In the genomic region with DNA sequence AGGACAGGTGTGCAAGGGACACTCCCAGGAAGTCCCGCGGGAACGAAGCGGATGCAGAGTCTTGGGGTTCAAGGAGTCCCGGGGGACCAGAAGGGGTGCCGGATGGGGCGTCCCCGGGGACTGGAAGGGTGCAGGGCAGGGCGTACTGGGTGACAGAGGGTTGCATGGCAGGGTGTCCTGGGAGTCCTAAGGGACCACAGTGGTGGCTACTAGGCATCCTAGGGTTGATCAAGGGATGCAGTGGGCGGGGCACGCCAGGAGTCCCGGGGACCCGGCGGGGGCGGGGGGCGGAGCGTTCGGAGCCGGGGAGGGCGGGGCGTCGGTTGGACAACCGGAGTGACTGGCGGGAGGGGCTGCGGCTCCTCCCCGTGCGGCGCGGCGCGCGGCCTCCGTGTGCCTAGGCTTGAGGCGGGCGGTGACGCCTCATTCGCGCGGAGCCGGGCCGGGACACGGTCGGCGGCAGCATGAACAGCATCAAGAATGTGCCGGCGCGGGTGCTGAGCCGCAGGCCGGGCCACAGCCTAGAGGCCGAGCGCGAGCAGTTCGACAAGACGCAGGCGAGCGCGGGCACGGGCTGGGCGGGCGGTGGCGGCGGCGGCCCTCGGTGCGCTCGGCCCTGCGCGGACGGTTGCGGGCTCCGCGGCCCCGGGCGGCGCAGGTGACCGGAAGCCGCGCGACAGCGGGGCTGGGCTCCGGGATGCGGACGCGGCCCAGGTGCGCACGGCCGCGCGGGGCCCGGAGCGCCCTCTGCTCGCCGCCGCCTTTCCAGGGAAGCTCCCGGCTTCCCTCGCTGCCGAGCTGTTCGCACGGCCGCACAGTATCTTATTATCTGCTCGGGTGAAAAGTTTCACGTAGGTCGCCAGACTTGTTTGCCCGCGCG, we compare ENCODE assay signal across 8 mouse cellular contexts. TPM values are rescaled to one million over a fixed set of nuclear protein-coding genes. Genes with fewer than 3 reads are reported as not detected.
DNase-seq lines count a peak whose midpoint lies in the region; ATAC-seq and TF ChIP-seq lines count a peak whose summit lies in the region.

A gene (plus strand): TSS at position 330 of the 880 bp plus-strand sequence.

- DNase-seq in MN1 (ENCODE audit: low spot score), result peak; percentile 68
- peak; percentile 75 for DNase-seq in cerebellum, adult 11 months
- DNase-seq in heart, postnatal 36 days, result peak; percentile 77 to 79
- peak; percentile 66 to 73 for DNase-seq in layer of hippocampus, adult 2 months (ENCODE audit: low spot score in 2 of 2)
- DNase-seq in ovary, postnatal 14 days (ENCODE audit: low spot score), result peak; percentile 43
- DNase-seq in thymus, postnatal 36 days, result peak; percentile 77 to 80

- TF ChIP-seq CTCF in layer of hippocampus, adult 2 months (conservative IDR thresholded peaks at IDR 0.05), result no peak

- no peaks in the 10 kb centered on the region for H3K9me3 ChIP-seq in forebrain, embryonic 15.5 days
- H3K9me3 ChIP-seq in lung, embryonic 16.5 days (ENCODE audit: control insufficient read depth, low read length), result no peaks in the 10 kb centered on the region

- H3K4me3 ChIP-seq in forebrain, embryonic 15.5 days, result peak within 1 kb of the TSS; percentile 77
- H3K4me3 ChIP-seq in layer of hippocampus, adult 2 months, result peak within 1 kb of the TSS; percentile 82
- peak within 1 kb of the TSS; percentile 76 for H3K4me3 ChIP-seq in lung, embryonic 16.5 days (ENCODE audit: low read length)

- intact Hi-C loops in heart, postnatal 36 days (cut with DNase I), result loop anchor here (1.0 kb wide), 1 partner anchor 19 kb away; no protein-coding TSS in a partner anchor

- peak; percentile 84 for ATAC-seq in forebrain, embryonic 15.5 days (replicated peaks)
- ATAC-seq in lung, embryonic 16.5 days (ENCODE audit: low read depth), result peak; percentile 76

- 0 out of 2 replicates have a peak, but pooled peaks cover 7% of the 10 kb centered on the region for H3K27me3 ChIP-seq in forebrain, embryonic 15.5 days
- H3K27me3 ChIP-seq in lung, embryonic 16.5 days (ENCODE audit: control insufficient read depth, insufficient read depth, low read depth, low read length), result peaks cover 11% of the 10 kb centered on the region

- peak within 1 kb of the TSS; percentile 45; the same call in 1 of the 2 replicates for H3K27ac ChIP-seq in forebrain, embryonic 15.5 days (replicated peaks)
- H3K27ac ChIP-seq in layer of hippocampus, adult 2 months, result peak within 1 kb of the TSS; percentile 86
- H3K27ac ChIP-seq in lung, embryonic 16.5 days (ENCODE audit: low read length), result peak within 1 kb of the TSS; percentile 55

- peak within 1 kb of the TSS; percentile 87 for H3K4me2 ChIP-seq in forebrain, embryonic 15.5 days (replicated peaks)
- peak within 1 kb of the TSS; percentile 95 for H3K4me2 ChIP-seq in lung, embryonic 16.5 days (ENCODE audit: low read depth, low read length)

- peak within 1 kb of the TSS; percentile 73 for H3K9ac ChIP-seq in forebrain, embryonic 15.5 days (replicated peaks)
- peak within 1 kb of the TSS; percentile 75 for H3K9ac ChIP-seq in lung, embryonic 16.5 days (ENCODE audit: low read length)

- H3K36me3 ChIP-seq in forebrain, embryonic 15.5 days, result no peaks in the 10 kb centered on the region
- no peaks in the 10 kb centered on the region for H3K36me3 ChIP-seq in lung, embryonic 16.5 days (ENCODE audit: control insufficient read depth, insufficient read depth, low read length)

- H3K4me1 ChIP-seq in forebrain, embryonic 15.5 days, result peaks cover 21% of the 10 kb centered on the region
- H3K4me1 ChIP-seq in lung, embryonic 16.5 days (replicated peaks; ENCODE audit: control insufficient read depth, insufficient read depth, low read length), result peaks cover 19% of the 10 kb centered on the region

- WGBS in forebrain, embryonic 15.5 days, result under 1% methylated on average over 100 of the region's 106 CpGs
- 1% methylated on average over 68 of the region's 106 CpGs for WGBS in lung, embryonic 16.5 days

RNA-seq across cellular contexts. Expression of the gene that starts here (rescaled TPM):
- polyA plus RNA-seq in forebrain, embryonic 15.5 days (2015; fragmentation: Nextera tagmentation; extraction: Ambion mirVana), result 26.9 and 27.5 TPM in 2 replicates
- 10 to 100 TPM in 1 of 2 experiments, 1 to 10 TPM in 1; 8.6 to 17.0 TPM for total RNA-seq in heart, postnatal 36 days (2021)
- 10 to 100 TPM; 42.8 to 43.8 TPM for total RNA-seq in layer of hippocampus, adult 2 months (2021)
- polyA plus RNA-seq in lung, embryonic 16.5 days (2015; fragmentation: Nextera tagmentation; extraction: Ambion mirVana), result 13.8 and 14.5 TPM in 2 replicates

Comparison
In these comparisons a context has a peak if more than half of its experiments do, and no peak if none do; other contexts are left out.
1. Peak in every context shown above with its lines: DNase-seq, ATAC-seq, H3K4me3 ChIP-seq and H3K27ac ChIP-seq.